Mouse (Mus musculus): ENCODE data around the gene Rdm1.
A peak's percentile ranks its signal among the peaks of the same experiment; 100 is the strongest.
"Not testable (repeated sequence)": the region's sequence is repeated elsewhere in the genome, so short reads cannot be mapped to it uniquely, and the experiment has no call there.

Gene Rdm1

DNA sequence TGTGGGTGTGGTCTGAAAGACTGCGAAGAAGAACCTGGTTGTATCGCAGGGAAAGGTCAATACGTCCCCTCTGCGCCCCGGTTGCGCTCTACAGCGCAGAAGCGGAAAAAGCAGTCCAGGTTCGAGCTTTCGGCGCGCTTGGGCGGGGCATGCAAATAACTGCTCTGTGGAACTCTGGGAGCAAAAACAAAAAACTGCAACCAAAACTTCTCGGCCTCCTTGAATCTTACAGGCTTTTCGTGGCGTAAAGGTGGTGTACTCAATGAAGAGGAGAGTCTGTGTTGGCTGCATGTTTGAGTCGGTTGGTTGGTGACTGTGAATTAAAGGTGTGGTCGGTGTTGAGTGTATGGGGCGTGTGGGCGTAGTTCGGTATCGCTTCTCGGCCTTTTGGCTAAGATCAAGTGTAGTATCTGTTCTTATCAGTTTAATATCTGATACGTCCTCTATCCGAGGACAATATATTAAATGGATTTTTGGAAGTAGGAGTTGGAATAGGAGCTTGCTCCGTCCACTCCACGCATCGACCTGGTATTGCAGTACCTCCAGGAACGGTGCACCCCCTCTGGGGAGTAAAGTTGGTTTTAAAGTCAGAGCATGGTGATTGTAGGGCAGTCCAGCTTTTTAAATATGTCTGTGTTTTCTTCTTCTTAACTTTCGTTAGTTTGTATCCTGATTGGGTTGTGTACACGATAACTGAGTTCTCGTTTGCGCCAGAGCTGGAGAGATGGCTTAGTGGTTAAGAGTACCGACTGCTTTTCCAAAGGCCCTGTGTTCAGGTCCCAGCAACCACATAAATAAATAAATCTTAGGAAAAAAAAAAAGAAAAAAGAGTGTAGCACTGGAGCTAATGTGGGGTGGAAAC lies at the start of gene Rdm1:
Rdm1 (plus strand) TSS at position 201 of the 862 bp plus-strand sequence.
- DNase-seq (ENCODE audit: low spot score) = peak; percentile 88

DNA sequence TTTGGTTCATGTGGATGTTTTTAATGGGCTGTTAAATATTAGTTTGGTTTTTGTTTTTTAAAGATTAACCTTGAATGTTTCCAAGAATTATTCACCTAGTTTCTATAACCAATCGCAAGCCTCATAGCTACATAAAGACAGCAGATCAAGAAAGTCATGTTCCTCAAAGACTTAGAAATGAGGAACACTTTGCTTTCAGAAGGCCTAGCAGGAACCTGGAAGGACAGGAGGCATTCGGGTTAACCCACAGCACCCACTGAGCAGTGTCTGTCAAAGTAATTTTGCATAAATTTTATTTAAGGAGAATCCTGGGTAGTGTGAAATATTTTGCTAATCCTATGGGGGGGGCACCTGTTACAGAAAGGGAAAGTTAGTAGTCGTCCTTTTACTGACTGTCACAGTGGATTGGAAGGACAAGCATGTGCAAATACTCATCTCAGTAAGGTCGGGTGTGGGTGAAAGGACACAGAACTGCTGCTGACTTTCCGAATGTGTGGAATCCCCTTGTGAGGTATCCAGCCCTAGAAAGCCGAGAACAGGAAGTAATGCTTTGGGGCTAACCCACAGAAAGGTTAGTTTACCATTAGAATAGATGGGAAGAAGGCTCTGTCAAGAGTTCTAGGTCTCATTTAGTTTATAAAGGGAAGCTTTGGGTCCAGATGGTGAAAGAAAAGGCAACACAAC lies 45.8 kb upstream of the Rdm1 start:
- no peak for DNase-seq (ENCODE audit: low spot score)

DNA sequence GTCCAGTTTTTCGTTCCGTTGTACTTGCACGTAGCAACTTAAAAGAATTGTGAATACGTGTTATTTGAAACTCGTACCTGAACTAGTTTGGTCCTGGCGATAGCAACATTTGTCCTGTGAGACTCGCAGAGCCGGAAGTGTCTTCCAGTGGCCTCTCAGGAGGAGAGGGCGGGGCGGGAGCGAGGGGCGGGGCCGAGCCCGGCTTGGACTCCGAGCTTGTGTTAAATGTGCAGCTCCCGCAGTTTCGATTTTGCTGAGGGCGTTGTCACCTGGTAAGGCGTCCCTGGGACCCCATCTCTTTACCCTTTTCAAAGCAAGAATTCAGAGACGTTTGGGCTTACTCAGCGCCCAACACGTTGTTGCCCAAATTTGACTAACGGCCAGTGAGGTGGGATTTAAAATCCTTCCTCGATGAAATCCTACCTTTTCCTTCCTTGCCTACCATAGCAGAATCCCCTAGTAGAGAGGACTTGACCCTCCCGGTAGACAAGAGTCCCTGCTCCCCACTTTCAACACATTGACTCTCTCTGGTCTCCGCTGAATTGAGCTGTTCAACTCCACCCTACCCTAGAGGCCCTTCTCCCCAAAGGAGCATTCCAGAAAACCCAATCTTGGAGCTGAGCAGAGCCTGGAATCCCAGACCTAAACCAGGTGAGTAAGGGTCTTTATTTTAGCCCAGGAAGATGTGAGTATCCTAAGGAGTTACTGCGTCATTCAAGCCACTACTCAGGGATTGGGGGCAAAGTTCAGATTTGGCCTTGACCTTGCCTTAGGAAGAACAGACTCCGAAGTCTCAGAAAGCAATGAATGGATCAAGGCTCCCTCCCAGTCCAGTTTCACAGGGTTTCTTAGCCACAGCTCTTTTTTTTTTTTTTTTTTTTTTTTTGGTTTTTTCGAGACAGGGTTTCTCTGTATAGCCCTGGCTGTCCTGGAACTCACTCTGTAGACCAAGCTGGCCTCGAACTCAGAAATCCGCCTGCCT lies 44.6 kb upstream of the Rdm1 start, which contains the start of gene Tmem106a:
Tmem106a (plus strand) TSS at position 189 of the 982 bp plus-strand sequence.
- DNase-seq (ENCODE audit: low spot score) = peak; percentile 81

DNA sequence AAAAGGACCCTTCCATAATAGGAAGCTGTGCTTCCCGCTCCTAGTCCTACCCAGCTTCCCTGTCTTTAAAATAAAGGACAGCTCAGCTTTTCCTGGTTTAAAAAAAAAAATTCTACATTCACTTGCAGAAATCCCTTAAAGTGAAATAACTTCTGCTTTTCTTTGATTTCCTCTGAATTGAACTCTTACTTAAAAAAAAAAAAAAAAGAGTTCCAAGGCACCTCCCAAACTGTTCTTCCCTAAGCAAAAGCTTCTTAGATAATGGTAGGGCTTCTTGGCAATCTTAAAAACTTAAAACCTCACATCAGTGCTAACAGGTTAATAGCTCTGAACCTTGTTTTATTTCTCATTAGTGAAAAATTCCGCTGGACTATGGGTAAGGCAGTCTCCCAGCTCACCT lies 43.8 kb upstream of the Rdm1 start:
- no peak for DNase-seq (ENCODE audit: low spot score)

DNA sequence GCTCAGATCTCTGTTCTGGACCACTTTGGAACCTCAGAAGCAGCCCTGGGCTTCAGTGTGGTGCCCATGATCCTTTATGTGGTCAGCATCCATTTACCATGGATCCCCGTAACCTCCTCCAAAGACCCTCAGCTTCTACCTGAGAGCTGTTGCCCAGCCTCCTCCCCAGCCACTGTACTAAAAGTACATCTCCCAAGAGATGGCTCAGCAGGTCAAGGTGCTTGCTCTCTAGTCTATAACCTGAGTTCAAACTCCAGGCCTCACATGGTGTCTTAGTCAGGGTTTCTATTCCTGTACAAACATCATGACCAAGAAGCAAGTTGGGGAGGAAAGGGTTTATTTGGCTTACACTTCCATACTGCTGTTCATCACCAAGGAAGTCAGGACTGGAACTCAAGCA lies 42.0 kb upstream of the Rdm1 start:
- DNase-seq (ENCODE audit: low spot score) = not testable (repeated sequence)

DNA sequence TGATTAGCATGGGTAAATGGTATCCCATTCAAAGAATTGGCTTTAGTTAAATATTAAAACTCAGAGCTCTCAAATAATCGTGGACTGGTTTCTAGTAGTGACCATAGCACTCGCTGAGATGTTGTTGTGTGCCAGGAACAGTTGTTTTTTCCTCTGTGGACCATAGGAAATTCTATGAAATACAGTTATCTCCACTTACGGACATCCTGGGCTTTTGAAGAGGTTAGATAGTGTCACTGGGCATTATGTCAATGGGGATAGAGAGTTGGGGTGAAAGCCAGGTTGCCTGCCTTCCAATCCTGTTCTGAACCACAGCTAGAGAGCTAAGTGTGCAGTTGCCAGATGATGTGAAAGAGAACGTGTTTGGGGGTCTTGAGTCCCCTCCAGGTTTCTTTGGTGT lies 41.2 kb upstream of the Rdm1 start:
- DNase-seq (ENCODE audit: low spot score) = no peak

DNA sequence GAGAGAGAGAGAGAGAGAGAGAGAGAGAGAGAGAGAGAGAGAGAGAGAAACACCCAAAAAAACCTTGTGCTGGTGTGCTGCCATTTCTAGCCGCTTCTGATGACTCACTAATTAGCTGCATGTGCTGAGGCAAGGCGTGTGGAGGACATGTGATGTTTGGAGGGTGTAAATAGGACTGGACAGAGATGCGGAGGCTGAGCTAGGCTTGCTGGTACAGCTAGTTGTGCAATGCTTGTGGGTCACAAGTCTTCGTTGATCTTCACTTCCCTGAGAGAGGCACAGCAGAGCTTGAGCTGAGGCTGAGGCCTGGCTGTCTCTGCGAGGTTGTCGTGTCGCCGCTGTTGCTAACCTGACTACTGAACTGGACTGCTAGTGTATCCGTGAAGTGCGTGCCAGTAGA lies 39.3 kb upstream of the Rdm1 start:
- DNase-seq (ENCODE audit: low spot score) = no peak

DNA sequence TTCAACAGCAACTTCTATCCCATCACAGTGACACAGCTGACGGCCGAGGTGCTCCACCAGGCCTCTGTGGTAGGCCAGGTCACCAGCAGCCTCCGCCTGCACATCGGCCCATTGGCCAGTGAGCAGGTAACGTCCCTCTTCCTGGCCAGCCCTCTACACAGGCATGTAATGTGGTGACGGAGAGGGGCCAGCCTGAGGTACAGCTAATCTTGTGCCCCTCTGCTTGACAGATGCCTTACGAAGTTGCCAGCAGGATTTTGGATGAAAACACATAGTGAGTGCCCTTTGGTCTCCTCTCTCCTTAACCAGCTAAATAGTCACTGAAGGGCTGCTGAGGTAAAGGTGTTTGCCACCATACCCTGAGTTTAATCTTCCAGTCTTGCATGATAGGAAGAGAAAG lies 38.1 kb upstream of the Rdm1 start:
- no peak for DNase-seq (ENCODE audit: low spot score)

DNA sequence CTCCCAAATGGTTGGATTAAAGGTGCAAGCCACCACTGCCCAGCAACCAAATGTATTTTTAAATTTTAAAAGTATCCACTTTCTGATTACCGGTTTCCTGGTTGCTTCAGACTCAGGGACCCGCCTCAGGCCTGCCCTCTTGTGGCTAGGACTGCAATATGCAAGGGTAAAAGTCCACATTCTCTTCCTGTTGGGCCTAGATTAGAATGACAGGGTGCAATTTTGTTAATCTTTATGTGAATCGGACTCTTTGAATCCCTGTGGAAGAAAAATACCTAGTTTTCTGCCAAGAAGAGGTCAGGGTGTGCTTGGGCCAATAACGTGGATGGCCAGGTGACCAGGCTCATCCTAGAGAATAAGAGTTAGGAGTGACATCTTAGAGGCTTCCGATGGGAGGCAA lies 37.6 kb upstream of the Rdm1 start:
- DNase-seq (ENCODE audit: low spot score) = peak; percentile 59

DNA sequence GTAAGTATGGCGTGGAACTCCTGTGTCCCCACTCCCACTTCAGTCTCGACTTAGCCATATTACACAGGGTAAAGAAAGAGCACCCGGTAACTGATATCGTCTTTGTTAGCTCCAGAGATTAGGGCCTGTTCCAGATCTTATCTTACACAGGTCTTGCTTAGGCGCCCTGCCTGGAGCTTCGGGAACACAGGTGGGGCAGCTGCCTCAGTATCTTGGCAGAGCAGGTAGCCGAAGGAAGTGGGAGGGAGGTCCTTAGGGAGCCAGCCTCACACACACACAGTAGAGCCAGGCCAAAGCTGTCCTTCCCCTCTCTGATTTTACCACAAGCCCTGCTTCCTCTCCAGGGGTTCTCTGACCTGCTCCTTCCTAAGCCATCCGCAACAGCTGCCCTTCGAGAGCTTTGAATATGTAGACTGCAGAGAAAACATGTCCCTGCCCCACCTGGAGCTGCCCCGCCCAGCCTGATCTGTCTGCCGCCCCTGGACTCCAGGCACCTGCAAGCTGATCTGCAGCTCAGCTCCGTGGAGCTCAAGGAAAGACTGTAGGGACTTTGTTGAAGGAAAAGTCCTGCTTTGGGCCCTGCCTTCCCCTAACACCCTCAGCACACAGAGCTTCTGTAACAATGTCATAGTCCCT lies 36.9 kb upstream of the Rdm1 start:
- no peak for DNase-seq (ENCODE audit: low spot score)

DNA sequence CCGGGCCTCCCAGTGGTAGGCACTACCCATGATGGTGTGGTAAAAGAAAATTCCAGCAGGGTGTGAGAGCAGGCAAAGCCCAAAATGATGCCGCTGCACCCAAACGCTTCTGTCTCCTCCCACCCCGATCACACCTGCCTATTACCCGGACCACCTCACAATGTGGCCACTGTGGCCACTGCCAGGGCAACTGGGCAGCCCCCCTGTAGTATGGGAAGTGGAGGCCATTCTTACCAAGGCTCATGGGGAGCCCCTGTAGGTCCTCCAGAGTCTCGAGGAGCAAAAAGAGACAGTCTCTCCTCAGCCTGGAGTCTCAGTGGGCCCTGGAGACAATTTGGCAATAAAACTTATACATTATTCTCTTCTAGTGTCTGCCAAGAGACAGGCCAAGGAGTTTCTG lies 27.8 kb upstream of the Rdm1 start, which contains the start of gene Gm11634:
Gm11634 (minus strand) TSS at position 101 of the 400 bp plus-strand sequence.
- DNase-seq (ENCODE audit: low spot score) = no peak

DNA sequence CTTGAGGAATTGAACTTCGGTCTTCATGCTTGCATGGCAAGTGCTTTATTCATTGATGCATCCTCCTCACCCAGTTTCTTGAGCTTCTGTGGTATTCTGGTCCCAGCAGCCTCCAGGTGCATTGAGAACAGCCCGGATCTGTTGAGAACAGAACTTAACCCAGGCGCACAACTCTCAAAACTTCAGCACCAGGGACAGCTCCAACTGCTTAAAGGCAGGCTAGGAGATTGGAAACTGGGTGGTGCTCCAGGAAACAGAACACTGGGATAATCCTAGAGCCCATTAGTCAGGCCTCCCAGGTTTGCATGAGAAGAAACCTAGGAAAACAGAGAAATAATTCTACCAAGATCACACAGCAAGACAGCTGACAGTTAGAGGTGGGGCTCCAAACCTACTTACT lies 24.5 kb upstream of the Rdm1 start:
- DNase-seq (ENCODE audit: low spot score) = peak; percentile 82

DNA sequence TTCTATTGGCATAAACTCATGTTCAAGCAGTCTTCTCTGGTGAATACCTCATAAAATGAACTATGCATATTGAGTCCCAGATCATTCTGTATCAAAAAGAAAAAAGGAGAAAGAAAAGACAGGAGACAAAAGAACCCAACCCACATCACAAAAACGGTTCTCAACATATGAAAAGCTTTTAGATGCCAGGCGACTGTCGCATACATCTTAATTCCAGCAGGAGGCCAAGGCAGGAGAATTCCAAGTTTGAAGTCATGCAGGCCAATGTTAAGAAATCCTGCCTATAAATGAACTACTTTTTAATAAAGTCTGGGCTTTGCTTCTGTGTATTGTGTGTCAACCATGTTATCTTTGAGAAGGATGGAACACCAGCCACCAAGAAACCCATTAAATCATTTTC lies 22.9 kb upstream of the Rdm1 start:
- no peak for DNase-seq (ENCODE audit: low spot score)

DNA sequence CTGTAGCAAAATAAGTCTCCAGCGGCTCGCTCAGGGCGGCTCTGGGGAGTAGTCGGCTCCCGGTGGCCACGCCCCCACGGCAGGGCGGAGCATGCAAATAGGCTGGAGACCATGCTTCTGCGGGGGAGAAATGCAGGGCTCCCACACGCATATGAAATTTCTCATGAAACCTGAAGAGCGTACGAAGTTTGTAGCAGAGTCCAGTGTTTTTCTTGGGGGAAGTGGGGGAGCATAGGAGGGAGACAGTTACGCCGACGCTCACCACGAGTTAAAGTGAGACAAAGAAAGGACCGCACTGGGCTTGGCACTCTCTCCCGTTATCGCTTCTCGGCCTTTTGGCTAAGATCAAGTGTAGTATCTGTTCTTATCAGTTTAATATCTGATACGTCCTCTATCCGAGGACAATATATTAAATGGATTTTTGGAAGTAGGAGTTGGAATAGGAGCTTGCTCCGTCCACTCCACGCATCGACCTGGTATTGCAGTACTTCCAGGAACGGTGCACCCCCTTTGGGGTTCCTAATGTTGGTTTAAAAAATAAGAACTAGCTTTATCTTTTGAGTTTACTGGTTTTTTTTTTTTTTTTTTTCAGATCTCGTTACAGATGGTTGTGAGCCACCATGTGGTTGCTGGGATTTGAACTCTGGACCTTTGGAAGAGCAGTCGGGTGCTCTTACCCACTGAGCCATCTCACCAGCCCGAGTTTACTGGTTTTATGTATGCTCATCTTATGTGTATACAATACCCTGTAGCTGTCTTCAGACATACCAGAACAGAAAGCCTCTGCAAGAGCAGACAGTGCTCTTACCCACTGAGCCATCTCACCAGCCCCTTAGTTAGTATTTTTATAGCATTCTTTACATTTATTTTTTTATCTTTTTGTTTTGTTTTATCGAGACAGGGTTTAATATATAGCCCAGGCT lies 22.2 kb upstream of the Rdm1 start:
- DNase-seq (ENCODE audit: low spot score) = peak; percentile 85

DNA sequence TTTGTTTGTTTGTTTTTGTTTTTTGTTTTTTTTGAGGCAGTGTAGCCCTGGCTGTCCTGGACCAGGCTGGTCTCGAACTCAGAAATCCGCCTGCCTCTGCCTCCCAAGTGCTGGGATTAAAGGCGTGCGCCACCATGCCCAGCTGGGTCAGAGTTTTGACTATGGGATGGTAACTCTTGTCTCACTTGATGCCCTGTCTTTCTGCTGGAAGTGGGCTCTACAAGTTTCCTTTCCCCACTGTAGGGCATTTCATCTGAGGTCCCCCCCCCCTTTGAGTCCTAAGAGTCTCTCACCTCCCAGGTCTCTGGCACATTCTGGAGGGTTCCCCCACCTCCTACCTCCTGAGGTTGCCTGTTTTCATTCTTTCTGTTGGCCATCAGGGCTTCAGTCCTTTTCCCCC lies 19.9 kb upstream of the Rdm1 start:
- DNase-seq (ENCODE audit: low spot score) = not testable (repeated sequence)

DNA sequence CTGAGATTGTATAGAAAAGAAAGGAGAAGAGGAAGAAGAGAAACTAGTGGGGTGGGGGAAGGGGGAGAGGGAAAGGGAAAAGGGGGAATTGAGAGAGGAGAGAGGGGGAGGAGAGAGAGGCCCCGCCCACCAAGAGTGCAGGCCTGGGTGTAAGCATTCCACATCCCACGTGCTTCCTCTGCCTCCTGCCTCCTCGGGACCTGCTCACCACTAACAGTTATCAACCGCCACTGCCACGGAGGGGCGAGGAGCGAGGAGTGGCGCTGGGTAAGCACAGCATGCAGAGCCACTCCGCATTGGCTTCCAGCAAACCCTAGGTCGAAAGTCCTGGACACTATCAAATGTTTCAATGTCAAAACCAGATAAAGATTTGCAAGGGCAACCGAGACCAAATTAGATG lies 16.6 kb upstream of the Rdm1 start:
- DNase-seq (ENCODE audit: low spot score) = no peak

DNA sequence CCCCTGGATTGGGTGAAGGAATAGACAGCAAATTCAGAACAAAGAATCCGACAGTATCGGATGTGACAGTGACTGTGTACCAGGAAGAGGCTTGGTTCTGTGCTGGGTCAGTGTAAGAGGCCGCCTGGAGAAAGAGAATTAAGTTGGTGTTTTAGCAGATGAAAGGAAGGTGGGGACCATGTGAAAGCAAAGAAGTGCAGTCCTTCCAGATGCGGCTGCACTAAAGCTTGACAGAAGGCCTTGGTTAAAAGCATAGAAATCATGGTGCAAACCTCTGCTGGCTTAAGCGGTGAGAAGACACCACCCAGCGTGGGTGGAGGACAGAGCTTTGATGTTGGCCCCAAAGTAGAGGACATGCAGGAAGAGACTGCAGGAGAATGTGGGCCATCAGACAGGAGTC lies 13.4 kb upstream of the Rdm1 start:
- DNase-seq (ENCODE audit: low spot score) = no peak

DNA sequence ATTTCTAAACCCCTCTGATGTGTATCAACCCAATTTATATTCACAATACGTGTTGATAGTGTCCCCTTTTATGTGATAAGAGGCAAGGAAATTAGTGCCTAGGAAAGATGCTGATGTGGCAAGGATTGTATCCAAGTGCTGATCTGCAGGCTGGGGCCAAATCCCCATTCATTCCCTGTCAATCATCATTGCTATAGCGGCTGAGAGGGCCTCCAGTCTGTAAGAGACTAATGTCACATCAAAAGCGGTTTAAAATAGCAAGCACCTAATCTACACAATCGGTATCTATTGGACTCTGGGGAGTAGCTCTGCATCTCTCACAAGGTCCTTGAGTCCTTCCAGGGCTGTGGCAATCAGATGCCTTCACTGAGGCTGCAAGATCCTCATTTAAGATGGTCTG lies 12.9 kb upstream of the Rdm1 start:
- DNase-seq (ENCODE audit: low spot score) = no peak

DNA sequence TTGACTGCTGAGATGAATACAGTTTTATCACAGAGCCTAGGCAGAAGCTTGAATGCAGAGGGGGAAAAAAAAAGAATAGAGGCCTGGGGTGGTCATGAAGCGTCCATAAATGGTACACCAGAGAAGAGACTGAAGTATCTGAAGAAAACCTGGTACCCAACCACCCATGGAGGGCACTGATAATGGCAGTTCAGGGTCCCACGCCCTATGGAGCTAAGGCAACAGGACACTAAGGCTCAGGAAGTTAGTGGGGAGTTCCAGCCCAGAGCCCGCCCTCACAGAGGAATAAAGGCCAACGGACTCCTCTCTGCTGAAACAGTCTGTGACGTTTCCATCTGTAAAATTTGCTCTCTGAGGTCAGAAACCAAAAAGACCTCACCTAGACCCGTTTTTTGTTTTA lies 11.6 kb upstream of the Rdm1 start:
- peak; percentile 43 for DNase-seq (ENCODE audit: low spot score)

DNA sequence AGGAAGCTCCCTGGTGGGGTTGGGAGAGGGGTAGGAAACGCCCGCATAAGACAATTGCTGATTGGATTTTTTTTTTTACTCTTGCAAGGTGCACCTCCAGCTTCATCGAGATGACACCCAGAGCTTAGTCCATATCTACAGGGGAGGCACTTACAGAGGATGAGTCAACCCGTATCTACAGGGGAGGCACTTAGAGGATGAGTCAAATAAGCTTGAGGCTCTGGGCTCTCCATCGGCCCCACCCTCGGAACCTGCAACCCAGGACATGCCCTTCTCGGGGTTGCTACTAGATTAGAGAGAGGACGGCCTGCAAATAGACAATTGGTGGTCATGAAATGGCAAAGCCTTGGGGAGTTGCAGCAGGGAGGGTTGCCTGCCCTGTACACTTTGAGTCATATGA lies 10.9 kb upstream of the Rdm1 start:
- DNase-seq (ENCODE audit: low spot score) = peak; percentile 54
